In genomic region chr2:25099703-25100102, GRCm38 (mm10) we compare ENCODE assay signal across 1 mouse cellular context.
TF ChIP-seq lines count a peak whose summit lies in the region.

No protein-coding gene starts in this region.

TF ChIP-seq in MEL, 35 proteins besides CTCF, POLR2A, EP300 and RAD21 (continued from another document):
- no peak for TF ChIP-seq ZNF384 (IDR thresholded peaks at IDR 0.05; ENCODE audit: low read depth, low read length)
- no peak for TF ChIP-seq MYC (IDR thresholded peaks at IDR 0.05; ENCODE audit: low read depth, low read length)
- no peak for TF ChIP-seq NELFE (IDR thresholded peaks at IDR 0.05; ENCODE audit: low read depth, low read length)
- no peak for TF ChIP-seq MAZ (IDR thresholded peaks at IDR 0.05; ENCODE audit: low read depth, low read length)
- TF ChIP-seq POLR2AphosphoS5 (IDR thresholded peaks at IDR 0.05; ENCODE audit: borderline replicate concordance, low read depth, low read length): no peak
- no peak for TF ChIP-seq ZKSCAN1 (IDR thresholded peaks at IDR 0.05; ENCODE audit: low read depth, low read length)
- no peak for TF ChIP-seq MAFK (IDR thresholded peaks at IDR 0.05; ENCODE audit: borderline replicate concordance, low read depth, low read length)
- no peak for TF ChIP-seq TAL1 (IDR thresholded peaks at IDR 0.05; ENCODE audit: low read length)
- no peak for TF ChIP-seq USF1 (IDR thresholded peaks at IDR 0.05; ENCODE audit: low read depth, low read length)
- TF ChIP-seq KAT2A (conservative IDR thresholded peaks at IDR 0.05; ENCODE audit: low read depth, low read length): no peak
